Mouse (Mus musculus): Measurements from ENCODE around the gene Prr13. TPM values are rescaled to one million over a fixed set of nuclear protein-coding genes. Genes with fewer than 3 reads are reported as not detected.

The Prr13 gene
- polyA plus RNA-seq, 1 experiment from 2014 or later, result 84.9 TPM

DNA sequence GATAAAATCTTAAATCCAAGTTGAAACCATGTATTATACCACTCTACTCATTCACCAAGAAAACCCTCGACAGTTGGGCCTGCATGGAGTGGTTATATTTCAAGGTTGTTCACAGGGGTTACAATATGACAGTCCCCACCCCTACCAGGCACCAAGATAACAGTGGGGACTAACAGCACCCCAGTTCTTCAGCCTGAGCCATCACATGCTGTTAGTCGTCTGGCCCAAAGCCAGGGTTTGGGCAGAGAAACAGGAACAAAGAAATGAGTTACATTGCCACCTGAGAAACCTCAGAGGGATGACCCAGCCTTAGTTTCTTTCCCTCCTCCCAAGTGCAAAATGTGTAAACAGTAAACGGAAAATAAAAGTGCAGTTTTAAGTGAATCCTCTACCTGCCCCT, 40.5 kb downstream of the Prr13 start:
- Histone ChIP-seq H3K27ac (replicated peaks) (0 out of 2 replicates have a peak overlapping the region, but pooled peaks have one; percentile 30), H3K4me1 (no peaks in the 10 kb centered on the region), H3K27me3 (no peaks in the 10 kb centered on the region), H3K9me3 (no peaks in the 10 kb centered on the region), H3K4me3 (no peak overlapping the region), H3K36me3 (peaks cover 93% of the 10 kb centered on the region), H3K9ac (replicated peaks) (no peak overlapping the region), H3K4me2 (replicated peaks) (no peak overlapping the region)
- WGBS, result 80% methylated on average over 3 of the region's 3 CpGs
- ATAC-seq (ENCODE audit: low FRiP score, low read depth), result no peak

DNA sequence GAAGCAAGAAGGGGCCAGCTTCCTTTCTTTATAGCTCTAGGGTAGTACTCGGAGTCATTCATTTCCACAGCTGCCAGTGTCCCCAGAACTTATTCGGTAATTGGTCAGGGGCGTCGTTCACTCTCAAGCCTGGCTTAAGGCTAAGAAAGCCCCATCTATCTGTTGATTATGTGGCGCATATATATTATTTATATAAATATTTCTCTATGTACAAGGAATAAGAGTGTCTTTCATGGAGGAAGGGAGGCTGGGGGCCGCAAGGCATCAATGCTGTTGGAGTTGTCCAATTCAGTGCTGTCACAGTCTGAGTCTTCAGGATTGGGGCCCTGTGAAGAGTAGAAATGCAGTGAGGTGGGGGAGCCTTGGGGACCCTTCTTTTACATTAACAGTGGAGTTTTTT, 41.0 kb downstream of the Prr13 start:
- Histone ChIP-seq H3K4me1 (no peaks in the 10 kb centered on the region), H3K4me3 (no peak overlapping the region), H3K27me3 (no peaks in the 10 kb centered on the region), H3K27ac (replicated peaks) (0 out of 2 replicates have a peak overlapping the region, but pooled peaks have one; percentile 30), H3K9me3 (no peaks in the 10 kb centered on the region), H3K4me2 (replicated peaks) (no peak overlapping the region), H3K9ac (replicated peaks) (no peak overlapping the region), H3K36me3 (peaks cover 93% of the 10 kb centered on the region)
- WGBS, result 94% methylated on average over 6 of the region's 6 CpGs
- no peak for ATAC-seq (ENCODE audit: low FRiP score, low read depth)

DNA sequence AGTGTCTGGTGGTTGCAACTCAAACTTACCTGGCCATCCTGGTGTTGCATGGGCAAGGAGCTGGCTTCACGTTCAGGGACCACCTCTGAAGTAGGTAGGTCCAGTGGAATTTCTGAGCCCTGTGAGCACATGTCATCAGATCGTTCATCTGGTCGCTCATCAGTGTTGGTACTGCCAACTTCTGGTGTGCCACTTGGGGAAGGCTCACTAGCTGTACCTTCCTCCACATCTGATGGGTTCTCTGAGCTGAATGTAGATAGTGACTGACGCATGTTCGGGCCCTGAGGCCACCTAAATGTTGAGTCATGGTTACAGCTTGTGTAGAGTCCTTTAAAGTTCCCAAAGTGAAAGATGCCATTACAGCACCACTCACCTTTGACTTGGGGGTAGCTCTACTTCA, 41.7 kb downstream of the Prr13 start:
- peaks cover 92% of the 10 kb centered on the region for H3K36me3 ChIP-seq

DNA sequence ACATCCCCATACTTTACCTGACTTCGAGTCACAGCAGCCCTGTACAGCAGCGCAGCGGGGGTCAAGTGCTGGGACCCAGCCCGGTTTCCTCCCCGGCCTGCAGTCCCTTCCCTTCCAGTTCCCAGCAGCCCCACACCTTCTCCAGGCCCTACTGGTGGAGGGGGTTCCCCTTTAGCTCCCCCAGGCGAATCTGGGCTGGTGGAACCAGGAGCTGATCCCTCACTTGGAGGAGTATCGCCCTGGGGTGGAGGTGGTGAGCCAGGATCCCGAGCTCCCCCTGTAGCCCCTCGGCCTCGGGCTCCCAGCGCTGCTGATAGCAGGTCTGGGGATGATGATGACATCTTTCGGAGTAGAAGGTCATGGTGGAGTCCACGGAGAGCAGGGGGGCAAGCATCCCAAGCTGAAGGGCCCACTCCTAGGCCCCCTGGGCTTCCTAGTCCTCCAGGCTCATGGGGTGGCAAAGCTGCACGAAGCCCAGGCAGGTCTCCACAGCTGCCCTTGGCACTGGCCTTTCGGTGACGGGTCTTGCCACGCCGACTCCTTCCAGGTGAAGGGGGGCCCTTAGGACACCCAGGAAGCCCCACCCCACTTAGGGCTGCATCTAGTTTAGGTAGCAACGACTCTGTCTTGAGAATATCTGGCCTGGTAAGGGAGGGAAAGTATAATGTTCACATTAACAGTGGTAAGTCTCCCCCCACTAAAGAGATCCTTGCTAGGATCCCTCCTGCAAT, 42.4 kb downstream of the Prr13 start:
- no peak overlapping the region for H3K4me2 ChIP-seq (replicated peaks)
- peak; percentile 23; the same call in 1 of the 2 replicates for ATAC-seq (ENCODE audit: low FRiP score, low read depth)
- no peak overlapping the region for H3K4me3 ChIP-seq
- H3K9ac ChIP-seq (replicated peaks), result no peak overlapping the region
- peaks cover 87% of the 10 kb centered on the region for H3K36me3 ChIP-seq
- H3K27me3 ChIP-seq, result no peaks in the 10 kb centered on the region
- 92% methylated on average over 19 of the region's 19 CpGs for WGBS
- H3K9me3 ChIP-seq, result no peaks in the 10 kb centered on the region
- no peaks in the 10 kb centered on the region for H3K4me1 ChIP-seq
- no peak overlapping the region for H3K27ac ChIP-seq (replicated peaks)

More for the DNA sequence above, 41.7 kb downstream of the Prr13 start:
- H3K4me2 ChIP-seq (replicated peaks), result no peak overlapping the region
- no peak overlapping the region for H3K9ac ChIP-seq (replicated peaks)
- no peak overlapping the region for H3K4me3 ChIP-seq
- ATAC-seq (ENCODE audit: low FRiP score, low read depth), result no peak
- 94% methylated on average over 5 of the region's 5 CpGs for WGBS
- no peaks in the 10 kb centered on the region for H3K27me3 ChIP-seq
- H3K27ac ChIP-seq (replicated peaks), result no peak overlapping the region
- no peaks in the 10 kb centered on the region for H3K4me1 ChIP-seq
- H3K9me3 ChIP-seq, result no peaks in the 10 kb centered on the region

DNA sequence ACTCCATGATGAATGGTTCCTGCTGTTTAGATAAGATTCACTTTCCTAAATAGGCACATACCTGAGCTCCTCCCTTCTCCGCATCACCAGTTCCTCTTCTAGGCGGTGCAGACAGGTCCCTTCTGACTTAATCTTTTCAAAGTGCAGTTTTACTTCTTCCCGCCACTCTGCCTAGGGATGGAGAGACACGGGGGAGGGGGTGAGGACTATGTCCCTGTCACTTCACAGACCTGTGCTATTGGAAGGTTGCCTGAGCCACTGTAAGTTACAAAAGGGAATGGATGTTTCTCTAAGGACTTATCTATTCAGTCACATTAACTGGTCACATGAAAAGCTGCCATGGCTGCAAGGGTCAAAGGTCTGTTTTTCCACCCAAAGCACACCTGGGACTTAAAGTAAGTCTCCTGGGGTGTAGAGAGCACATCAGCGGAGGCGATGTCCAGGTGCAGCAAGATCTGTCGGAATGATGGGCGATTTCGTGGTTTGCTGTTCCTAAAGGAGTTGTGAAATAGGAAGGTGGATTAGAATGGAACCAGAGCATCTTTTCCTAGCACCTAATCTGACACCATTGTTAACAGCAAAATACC, 43.5 kb downstream of the Prr13 start:
- H3K4me1 ChIP-seq, result no peaks in the 10 kb centered on the region
- no peak overlapping the region for H3K4me3 ChIP-seq
- no peaks in the 10 kb centered on the region for H3K9me3 ChIP-seq
- peaks cover 81% of the 10 kb centered on the region for H3K36me3 ChIP-seq
- WGBS, result 82% methylated on average over 9 of the region's 9 CpGs
- no peak for ATAC-seq (ENCODE audit: low FRiP score, low read depth)
- no peaks in the 10 kb centered on the region for H3K27me3 ChIP-seq
- H3K4me2 ChIP-seq (replicated peaks), result no peak overlapping the region
- no peak overlapping the region for H3K9ac ChIP-seq (replicated peaks)
- H3K27ac ChIP-seq (replicated peaks), result no peak overlapping the region

DNA sequence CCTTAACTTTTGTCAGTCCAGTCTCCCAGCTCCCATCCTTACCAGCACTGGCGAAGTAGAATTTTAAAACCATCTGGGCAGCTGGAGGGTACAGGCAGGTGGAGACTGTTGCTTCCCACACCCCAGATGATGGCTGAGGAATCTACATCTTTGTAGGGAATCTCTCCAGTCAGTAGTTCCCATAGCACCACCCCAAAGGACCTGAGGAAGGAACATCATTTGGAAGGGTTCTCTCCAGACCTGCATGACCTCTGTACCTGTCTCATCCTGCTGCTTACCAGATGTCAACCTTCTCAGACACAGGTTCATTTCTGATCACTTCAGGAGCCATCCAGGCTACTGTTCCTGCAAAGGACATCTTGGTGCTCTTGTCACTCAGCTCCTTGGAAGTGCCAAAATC, 44.6 kb downstream of the Prr13 start, which contains the start of gene Gm10337:
TSS of gene Gm10337 (plus strand) at position 276 of the 400 bp plus-strand sequence.
- Histone ChIP-seq H3K27ac (replicated peaks) (no peak within 1 kb of the TSS), H3K4me2 (replicated peaks) (no peak within 1 kb of the TSS), H3K9me3 (no peaks in the 10 kb centered on the region), H3K36me3 (peaks cover 75% of the 10 kb centered on the region), H3K4me1 (no peaks in the 10 kb centered on the region), H3K9ac (replicated peaks) (no peak within 1 kb of the TSS), H3K4me3 (no peak within 1 kb of the TSS), H3K27me3 (no peaks in the 10 kb centered on the region)
- ATAC-seq (ENCODE audit: low FRiP score, low read depth), result no peak
- WGBS, result 94% methylated on average over 1 of the region's 1 CpGs

DNA sequence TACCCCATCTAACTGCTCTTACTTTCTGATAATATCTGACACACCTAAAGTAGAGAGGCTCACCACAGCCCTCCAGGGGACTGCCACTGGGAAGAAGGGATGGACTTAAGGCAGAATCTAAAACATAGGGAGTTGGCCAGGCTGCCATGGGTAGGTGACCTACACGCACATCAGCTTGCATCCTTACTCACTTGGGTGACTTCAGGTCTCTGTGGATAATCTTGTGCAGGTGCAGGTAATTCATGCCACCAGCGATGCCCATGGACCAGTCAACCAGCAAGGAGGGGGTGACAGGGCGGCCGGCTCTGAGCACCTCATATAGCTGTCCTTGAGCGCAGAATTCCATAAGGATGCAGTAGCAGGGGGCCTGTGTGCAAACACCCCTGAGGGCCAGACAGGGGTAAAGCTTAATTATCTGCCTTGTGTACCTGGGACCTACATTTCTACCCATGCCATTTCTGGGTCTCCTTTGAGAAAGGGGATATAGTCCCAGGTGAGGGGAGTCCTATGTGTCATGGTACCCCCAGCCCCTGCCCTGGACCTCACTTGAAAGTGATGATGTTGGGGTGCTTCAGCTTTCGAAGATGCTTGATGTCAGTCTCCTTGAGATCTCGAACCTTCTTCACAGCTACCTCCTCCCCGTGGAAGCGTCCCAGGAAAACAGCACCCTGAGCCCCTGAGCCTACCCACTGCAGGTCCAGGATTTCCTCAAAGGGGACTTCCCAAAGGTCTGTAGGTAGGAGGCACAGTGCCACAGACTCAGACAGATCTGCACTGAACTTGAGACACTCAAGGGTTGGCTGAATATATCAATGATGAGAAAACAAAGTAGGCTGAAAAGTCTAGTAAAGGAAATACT, 45.3 kb downstream of the Prr13 start:
- no peak overlapping the region for H3K27ac ChIP-seq (replicated peaks)
- H3K4me2 ChIP-seq (replicated peaks), result no peak overlapping the region
- no peak overlapping the region for H3K9ac ChIP-seq (replicated peaks)
- H3K9me3 ChIP-seq, result no peaks in the 10 kb centered on the region
- peaks cover 70% of the 10 kb centered on the region for H3K36me3 ChIP-seq
- no peak overlapping the region for H3K4me3 ChIP-seq
- peaks cover 1% of the 10 kb centered on the region; the same call in 1 of the 2 replicates for H3K4me1 ChIP-seq
- WGBS, result 93% methylated on average over 9 of the region's 9 CpGs
- H3K27me3 ChIP-seq, result no peaks in the 10 kb centered on the region
- no peak for ATAC-seq (ENCODE audit: low FRiP score, low read depth)

DNA sequence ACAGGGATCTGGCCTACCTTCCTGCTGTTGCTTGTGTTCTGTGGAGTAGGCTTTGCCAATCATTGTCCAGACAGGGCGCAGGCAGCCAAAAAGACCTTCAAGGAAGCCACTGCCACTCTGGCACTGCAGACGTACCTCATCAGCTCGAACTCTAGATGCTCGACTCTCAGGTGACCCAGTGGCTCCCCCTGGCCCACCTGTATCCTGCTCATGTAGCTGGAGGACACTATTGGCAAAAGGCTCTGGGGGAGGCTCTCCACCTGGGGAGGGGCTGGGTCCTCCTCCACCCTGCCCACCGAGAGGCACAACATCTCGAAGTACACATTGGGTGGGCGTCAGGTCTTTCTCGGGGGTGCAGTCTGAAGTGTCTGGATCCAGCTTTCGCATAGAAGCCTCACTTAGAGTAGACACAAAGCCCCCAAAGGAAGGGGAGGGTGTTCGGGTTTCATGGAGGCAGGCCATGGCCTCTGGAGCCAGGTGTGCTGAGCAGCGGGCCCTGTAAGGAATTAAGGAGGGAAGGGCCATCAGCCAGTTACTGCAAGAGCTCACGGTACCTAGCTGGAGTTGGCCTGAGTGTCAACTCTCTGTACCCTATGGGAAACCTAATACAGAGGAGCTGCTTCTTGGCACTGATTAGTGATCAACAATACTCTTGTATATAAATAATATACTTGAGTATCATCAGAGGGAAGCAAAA, 46.4 kb downstream of the Prr13 start:
- Histone ChIP-seq H3K4me3 (no peak overlapping the region), H3K9ac (replicated peaks) (no peak overlapping the region), H3K4me2 (replicated peaks) (no peak overlapping the region), H3K27me3 (no peaks in the 10 kb centered on the region), H3K36me3 (peaks cover 60% of the 10 kb centered on the region), H3K4me1 (peaks cover 12% of the 10 kb centered on the region), H3K9me3 (no peaks in the 10 kb centered on the region), H3K27ac (replicated peaks) (no peak overlapping the region)
- 81% methylated on average over 12 of the region's 12 CpGs for WGBS
- no peak for ATAC-seq (ENCODE audit: low FRiP score, low read depth)

DNA sequence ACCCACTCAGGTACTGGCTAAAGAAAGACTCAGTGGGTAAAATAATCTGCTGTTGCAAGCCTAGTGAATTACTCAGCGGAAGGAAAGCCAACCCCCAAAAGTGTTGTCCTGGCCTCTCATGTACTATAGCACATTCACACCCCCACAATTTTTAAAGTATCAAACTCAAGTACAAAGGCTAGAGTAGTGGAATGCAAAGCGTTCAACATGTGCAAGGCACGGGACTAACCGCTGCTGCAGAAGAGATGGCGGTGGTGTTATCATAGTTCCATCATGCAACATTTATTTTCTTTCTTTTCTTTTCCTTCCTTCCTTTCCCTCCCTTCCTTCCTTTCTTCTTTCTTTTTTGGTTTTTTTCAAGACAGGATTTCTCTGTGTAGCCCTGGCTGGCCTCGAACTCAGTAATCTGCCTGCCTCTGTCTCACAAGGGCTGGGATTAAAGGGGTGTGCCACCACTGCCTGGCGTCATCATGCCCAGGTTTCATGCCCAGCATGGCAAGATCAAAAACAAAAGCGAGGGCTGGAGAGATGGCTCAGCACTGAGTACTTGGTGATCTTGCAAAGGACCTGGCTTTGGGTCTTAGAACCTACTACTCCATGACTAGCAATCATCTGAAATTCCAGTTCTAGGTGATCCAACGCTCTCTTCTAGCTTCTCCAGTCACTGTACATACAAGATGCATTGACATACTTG, 47.1 kb downstream of the Prr13 start:
- no peak overlapping the region for H3K4me2 ChIP-seq (replicated peaks)
- no peak overlapping the region for H3K4me3 ChIP-seq
- no peak for ATAC-seq (ENCODE audit: low FRiP score, low read depth)
- H3K4me1 ChIP-seq, result peaks cover 16% of the 10 kb centered on the region
- H3K27me3 ChIP-seq, result no peaks in the 10 kb centered on the region
- no peak overlapping the region for H3K9ac ChIP-seq (replicated peaks)
- H3K9me3 ChIP-seq, result no peaks in the 10 kb centered on the region
- peaks cover 53% of the 10 kb centered on the region for H3K36me3 ChIP-seq
- 86% methylated on average over 9 of the region's 9 CpGs for WGBS
- H3K27ac ChIP-seq (replicated peaks), result no peak overlapping the region

DNA sequence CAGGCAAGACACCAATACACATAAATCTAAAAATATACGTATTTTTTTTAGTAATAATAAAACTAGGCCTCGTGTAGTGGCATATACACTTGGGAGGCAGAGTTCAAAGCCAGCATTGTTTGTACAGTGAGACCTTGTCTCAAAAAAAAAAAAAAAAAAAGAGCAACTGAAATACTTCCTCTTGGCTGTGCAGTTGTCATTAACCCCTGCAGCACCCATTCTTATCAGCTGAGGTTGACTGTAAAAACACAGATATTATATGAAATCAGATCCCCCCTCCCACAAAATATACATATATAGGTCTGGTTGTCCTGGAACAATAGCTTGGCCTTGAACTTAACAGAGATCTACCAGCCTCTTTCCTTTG, 47.6 kb downstream of the Prr13 start:
- no peak overlapping the region for H3K4me3 ChIP-seq
- H3K4me2 ChIP-seq (replicated peaks), result no peak overlapping the region
- H3K4me1 ChIP-seq, result peaks cover 21% of the 10 kb centered on the region
- no peak overlapping the region for H3K27ac ChIP-seq (replicated peaks)
- H3K27me3 ChIP-seq, result no peaks in the 10 kb centered on the region
- H3K36me3 ChIP-seq, result peaks cover 47% of the 10 kb centered on the region
- H3K9me3 ChIP-seq, result no peaks in the 10 kb centered on the region
- 79% methylated on average over 2 of the region's 2 CpGs for WGBS
- no peak overlapping the region for H3K9ac ChIP-seq (replicated peaks)
- no peak for ATAC-seq (ENCODE audit: low FRiP score, low read depth)

DNA sequence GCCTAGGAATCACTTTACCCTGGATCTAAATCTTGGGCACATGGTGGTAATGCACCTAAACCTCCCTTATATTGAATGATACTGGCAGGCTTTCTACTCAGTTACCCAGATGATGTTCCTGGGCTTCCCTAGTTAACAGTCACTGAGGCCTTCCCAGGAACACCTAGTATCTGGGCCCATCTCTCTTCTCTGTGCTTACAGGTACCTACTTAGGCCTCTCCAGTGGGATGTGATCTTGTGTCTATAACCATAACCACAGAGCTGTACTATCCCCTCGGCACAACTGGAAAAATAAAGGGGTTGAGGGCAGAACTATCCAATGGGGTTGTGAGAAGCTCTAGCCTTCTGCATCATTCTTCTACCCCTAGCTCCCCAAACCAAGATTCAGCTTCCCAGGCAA, 48.0 kb downstream of the Prr13 start:
- peaks cover 43% of the 10 kb centered on the region for H3K36me3 ChIP-seq
- no peak overlapping the region for H3K9ac ChIP-seq (replicated peaks)
- WGBS, result 95% methylated on average over 1 of the region's 1 CpGs
- H3K4me2 ChIP-seq (replicated peaks), result no peak overlapping the region
- H3K27ac ChIP-seq (replicated peaks), result no peak overlapping the region
- no peak for ATAC-seq (ENCODE audit: low FRiP score, low read depth)
- H3K9me3 ChIP-seq, result no peaks in the 10 kb centered on the region
- H3K4me3 ChIP-seq, result no peak overlapping the region
- peaks cover 25% of the 10 kb centered on the region for H3K4me1 ChIP-seq
- H3K27me3 ChIP-seq, result no peaks in the 10 kb centered on the region
